ENCODE assay signal across 10 mouse cellular contexts in genomic region chr19:57357811-57358210, GRCm38 (mm10). TPM values are rescaled to one million over a fixed set of nuclear protein-coding genes. Genes with fewer than 3 reads are reported as not detected.
A peak's percentile ranks its signal among the peaks of the same experiment; 100 is the strongest.
DNase-seq lines count a peak whose midpoint lies in the region; ATAC-seq and TF ChIP-seq lines count a peak whose summit lies in the region.
"Had no signal": no experiment of that assay in that cellular context is flagged by ENCODE, and none has a peak within 500 bp of the region (broad histone marks: within the 10 kb centered on the region; RNA-seq: fewer than 3 reads in every experiment).

No protein-coding gene starts in this region.

- WGBS in heart, adult 2 months, result 68% methylated on average over 5 of the region's 5 CpGs
- 79% methylated on average over 5 of the region's 5 CpGs for WGBS in lung, embryonic 15.5 days

- H3K27ac ChIP-seq in heart, adult 2 months, result peak overlapping the region; percentile 66
- H3K27ac ChIP-seq in lung, embryonic 15.5 days, result peak overlapping the region; percentile 65
- peak overlapping the region; percentile 53; the same call in 1 of the 2 replicates for H3K27ac ChIP-seq in brown adipose tissue, adult 24 weeks (replicated peaks; ENCODE audit: low read depth, low read length)
- H3K27ac ChIP-seq: forebrain, embryonic 12.5 days; neural tube, embryonic 12.5 days had no signal

- DNase-seq in heart, adult 2 months, result no peak
- no peak for DNase-seq in heart, adult 8-10 months (ENCODE audit: low spot score)
- DNase-seq in lung, postnatal 14 days, result no peak
- DNase-seq in naive thymus-derived CD4-positive, alpha-beta T cell, adult 2 months (ENCODE audit: low read depth), result peak; percentile 20
- no peak for DNase-seq in left cerebral cortex, postnatal 4 days

- ATAC-seq in lung, embryonic 15.5 days (ENCODE audit: borderline replicate concordance, extremely low read depth, low FRiP score, low TSS enrichment), result no peak
- no peak for ATAC-seq in megakaryocyte-erythroid progenitor cell, adult 5-6 weeks (replicated peaks; ENCODE audit: low FRiP score, low TSS enrichment, poor library complexity, severe bottlenecking)

- intact Hi-C loops in heart, adult 2 months (cut with DNase I), result no loop called here
- intact Hi-C loops in left cerebral cortex, postnatal 4 days (cut with DNase I), result no loop called here

- TF ChIP-seq POLR2A in heart, adult 2 months (IDR thresholded peaks at IDR 0.05; ENCODE audit: insufficient read depth, low read depth, low read length), result no peak

- peak overlapping the region; percentile 68 for H3K4me2 ChIP-seq in lung, embryonic 15.5 days
- H3K4me2 ChIP-seq: forebrain, embryonic 12.5 days; neural tube, embryonic 12.5 days had no signal

- no peaks in the 10 kb centered on the region; the same call in 1 of the 2 replicates for H3K36me3 ChIP-seq in heart, adult 2 months (ENCODE audit: control insufficient read depth, insufficient read depth, low read length)
- no peaks in the 10 kb centered on the region for H3K36me3 ChIP-seq in lung, embryonic 15.5 days
- H3K36me3 ChIP-seq: forebrain, embryonic 12.5 days; neural tube, embryonic 12.5 days had no signal

- H3K4me1 ChIP-seq in heart, adult 2 months (ENCODE audit: control insufficient read depth, insufficient read depth, low read length), result peaks cover 16% of the 10 kb centered on the region
- H3K4me1 ChIP-seq in lung, embryonic 15.5 days, result peaks cover 45% of the 10 kb centered on the region
- peaks cover 22% of the 10 kb centered on the region for H3K4me1 ChIP-seq in brown adipose tissue, adult 24 weeks (ENCODE audit: control insufficient read depth, insufficient read depth, insufficient read length, low read length)

- H3K9ac ChIP-seq in heart, adult 2 months (ENCODE audit: low read depth, low read length), result no peak overlapping the region
- no peak overlapping the region for H3K9ac ChIP-seq in lung, embryonic 15.5 days
- H3K9ac ChIP-seq: forebrain, embryonic 12.5 days; neural tube, embryonic 12.5 days had no signal

- H3K79me2 ChIP-seq in heart, adult 2 months (replicated peaks; ENCODE audit: control insufficient read depth, insufficient read depth, low read length), result peaks cover 3% of the 10 kb centered on the region; the same call in 1 of the 2 replicates

- no peak for TF ChIP-seq EP300 in heart, adult 2 months (IDR thresholded peaks at IDR 0.05; ENCODE audit: insufficient read depth, low read depth, low read length)

- peak overlapping the region; percentile 46 for H3K4me3 ChIP-seq in heart, adult 2 months
- H3K4me3 ChIP-seq in lung, embryonic 15.5 days, result peak overlapping the region; percentile 1; the same call in 1 of the 2 replicates
- peak overlapping the region; percentile 53 for H3K4me3 ChIP-seq in brown adipose tissue, adult 24 weeks (ENCODE audit: insufficient read depth, low read depth, low read length)
- H3K4me3 ChIP-seq: forebrain, embryonic 12.5 days; neural tube, embryonic 12.5 days had no signal

- TF ChIP-seq CTCF in heart, adult 2 months (IDR thresholded peaks at IDR 0.05), result no peak

- H3K9me3 ChIP-seq in lung, embryonic 15.5 days, result no peaks in the 10 kb centered on the region
- H3K9me3 ChIP-seq: forebrain, embryonic 12.5 days; neural tube, embryonic 12.5 days had no signal

- H3K27me3 ChIP-seq in heart, adult 2 months (ENCODE audit: control insufficient read depth, insufficient read depth, low read length), result no peaks in the 10 kb centered on the region
- H3K27me3 ChIP-seq in lung, embryonic 15.5 days, result no peaks in the 10 kb centered on the region
- H3K27me3 ChIP-seq: forebrain, embryonic 12.5 days; neural tube, embryonic 12.5 days had no signal

RNA-seq across cellular contexts. Expression of gene Fam160b1, which starts 2.7 kb away (rescaled TPM):
- total RNA-seq in heart, adult 2 months (2021), result 10 to 100 TPM; 10.6 to 11.1 TPM
- 6.7 and 10.2 TPM in 2 replicates for polyA plus RNA-seq in heart, adult 2 months (2012; rRNA removed)
- total RNA-seq in heart, adult 8-10 months (2022), result 10 to 100 TPM in 3 of 4 experiments, 1 to 10 TPM in 1; 9.8 to 11.6 (median 10.8) TPM
- 14.0 and 15.0 TPM in 2 replicates for polyA plus RNA-seq in lung, embryonic 15.5 days (2015; fragmentation: Nextera tagmentation; extraction: Ambion mirVana)
- polyA plus RNA-seq in brown adipose tissue, adult 24 weeks (2012; ENCODE audit: insufficient read depth, insufficient read length, missing spikeins), result 9.0 and 9.3 TPM in 2 replicates
- 20.3 and 23.7 TPM in 2 replicates for total RNA-seq in megakaryocyte-erythroid progenitor cell, adult 5-6 weeks (2014; fragmentation: Nextera tagmentation)
- total RNA-seq in megakaryocyte-erythroid progenitor cell, adult 5-6 weeks (2017), result 9.7 and 14.6 TPM in 2 replicates
- total RNA-seq in left cerebral cortex, postnatal 4 days (2021), result 10 to 100 TPM; 27.9 to 30.4 TPM

RNA-seq across cellular contexts. Expression of gene Ablim1, which starts 43.1 kb away (rescaled TPM):
- 100 to 1,000 TPM; 418 to 454 TPM for total RNA-seq in heart, adult 2 months (2021)
- polyA plus RNA-seq in heart, adult 2 months (2012; rRNA removed), result 101 and 165 TPM in 2 replicates
- 100 to 1,000 TPM; 450 to 472 (median 462) TPM for total RNA-seq in heart, adult 8-10 months (2022)
- 39.3 and 48.2 TPM in 2 replicates for polyA plus RNA-seq in lung, embryonic 15.5 days (2015; fragmentation: Nextera tagmentation; extraction: Ambion mirVana)
- 52.5 and 54.2 TPM in 2 replicates for polyA plus RNA-seq in brown adipose tissue, adult 24 weeks (2012; ENCODE audit: insufficient read depth, insufficient read length, missing spikeins)
- 9.2 and 10.9 TPM in 2 replicates for total RNA-seq in megakaryocyte-erythroid progenitor cell, adult 5-6 weeks (2014; fragmentation: Nextera tagmentation)
- total RNA-seq in megakaryocyte-erythroid progenitor cell, adult 5-6 weeks (2017), result 1.5 and 6.3 TPM in 2 replicates
- total RNA-seq in left cerebral cortex, postnatal 4 days (2021), result 100 to 1,000 TPM; 204 to 208 TPM

Comparison
In these comparisons a context has a peak if more than half of its experiments do, and no peak if none do; other contexts are left out.
1. H3K4me3 ChIP-seq: peak in every context shown above with its lines; median percentile 53 in brown adipose tissue, adult 24 weeks; 46 in heart, adult 2 months; 1 in lung, embryonic 15.5 days.
2. RNA of gene Ablim1, which starts 43.1 kb away (total RNA-seq): 450 to 472 TPM in heart, adult 8-10 months, 418 to 454 TPM in heart, adult 2 months and 204 to 208 TPM in left cerebral cortex, postnatal 4 days; 1.5 to 10.9 TPM in megakaryocyte-erythroid progenitor cell, adult 5-6 weeks; every median in the first group is over 10 times any median in the second.
3. Peak in every context shown above with its lines, with median percentiles within 50 percentile points of each other: H3K27ac ChIP-seq.